Mouse (Mus musculus) midbrain, embryonic 15.5 days (tissue): Measurements from ENCODE around the gene Rnf181. TPM values are rescaled to one million over a fixed set of nuclear protein-coding genes. Genes with fewer than 3 reads are reported as not detected.
A peak's percentile ranks its signal among the peaks of the same experiment; 100 is the strongest.

ENCODE experiments used
- ATAC-seq: fragments of 200-750 bp; cut with Nextera tagmentation; replicated peaks from 2 replicates; pipeline ENCODE4 v1.8.0; 2017; ENCODE audit warnings: moderate TSS enrichment
- H3K27ac ChIP-seq: fragments of 300-500 bp; sonication (generic); 2 replicates; pipeline ENCODE4 v1.5.1; 2015; ENCODE audit warnings: mild to moderate bottlenecking, inconsistent platforms
- H3K27me3 ChIP-seq: fragments of 300-500 bp; sonication (generic); replicated peaks from 2 replicates; pipeline ENCODE4 v1.6.1; 2015; ENCODE audit warnings: inconsistent platforms
- H3K36me3 ChIP-seq: fragments of 300-500 bp; sonication (generic); replicated peaks from 2 replicates; pipeline ENCODE4 v1.6.1; 2015; ENCODE audit warnings: inconsistent platforms
- H3K4me1 ChIP-seq: fragments of 300-500 bp; sonication (generic); 2 replicates; pipeline ENCODE4 v1.6.1; 2015; ENCODE audit warnings: inconsistent platforms
- H3K4me2 ChIP-seq: fragments of 300-500 bp; sonication (generic); 2 replicates; pipeline ENCODE4 v1.6.1; 2015; ENCODE audit warnings: inconsistent platforms, mild to moderate bottlenecking, moderate library complexity
- H3K4me3 ChIP-seq: fragments of 300-500 bp; sonication (generic); 2 replicates; pipeline ENCODE4 v1.5.1; 2015; ENCODE audit warnings: mild to moderate bottlenecking, inconsistent platforms
- H3K9ac ChIP-seq: fragments of 300-500 bp; sonication (generic); 2 replicates; pipeline ENCODE4 v1.6.1; 2015; ENCODE audit warnings: mild to moderate bottlenecking, inconsistent platforms
- H3K9me3 ChIP-seq: fragments of 300-500 bp; sonication (generic); 2 replicates; pipeline ENCODE4 v1.6.1; 2016; ENCODE audit warnings: inconsistent platforms
- WGBS: fragments of 180-500 bp; shearing (Covaris S2); methylation state at CpG from one replicate; pipeline ENCODE4 v1.1.7; 2015; ENCODE audit warnings: mixed read lengths; 5-methylcytosine and 5-hydroxymethylcytosine counted together
- polyA plus RNA-seq: library from polyadenylated mRNA; unstranded; fragments of >200 nt; fragmentation: Nextera tagmentation; extraction: Ambion mirVana; gene quantifications from 2 replicates; pipeline ENCODE4 v1.2.1, GENCODE M21; 2015

Rnf181 gene
- polyA plus RNA-seq, 1 experiment from 2014 or later = 137 TPM

DNA sequence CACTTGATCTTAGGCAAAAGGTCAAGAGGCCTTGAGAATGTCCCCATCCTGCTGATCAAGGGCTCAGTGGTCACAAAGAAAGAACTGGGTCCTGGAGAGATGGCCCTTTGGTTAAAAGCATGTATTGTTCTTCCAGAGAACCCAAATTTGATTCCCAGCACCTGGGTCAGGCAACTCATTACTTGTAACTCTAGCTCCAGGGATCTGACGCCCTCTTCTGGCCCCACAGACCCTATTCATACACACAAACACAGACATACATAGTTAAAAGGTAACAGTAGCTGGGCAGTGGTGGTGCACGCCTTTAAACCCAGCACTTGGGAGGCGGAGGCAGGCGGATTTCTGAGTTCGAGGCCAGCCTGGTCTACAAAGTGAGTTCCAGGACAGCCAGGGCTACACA lies 25.6 kb upstream of the Rnf181 start:
- no peaks in the 10 kb centered on the region for H3K9me3 ChIP-seq
- ATAC-seq = no peak
- 89% methylated on average over 5 of the region's 5 CpGs for WGBS

DNA sequence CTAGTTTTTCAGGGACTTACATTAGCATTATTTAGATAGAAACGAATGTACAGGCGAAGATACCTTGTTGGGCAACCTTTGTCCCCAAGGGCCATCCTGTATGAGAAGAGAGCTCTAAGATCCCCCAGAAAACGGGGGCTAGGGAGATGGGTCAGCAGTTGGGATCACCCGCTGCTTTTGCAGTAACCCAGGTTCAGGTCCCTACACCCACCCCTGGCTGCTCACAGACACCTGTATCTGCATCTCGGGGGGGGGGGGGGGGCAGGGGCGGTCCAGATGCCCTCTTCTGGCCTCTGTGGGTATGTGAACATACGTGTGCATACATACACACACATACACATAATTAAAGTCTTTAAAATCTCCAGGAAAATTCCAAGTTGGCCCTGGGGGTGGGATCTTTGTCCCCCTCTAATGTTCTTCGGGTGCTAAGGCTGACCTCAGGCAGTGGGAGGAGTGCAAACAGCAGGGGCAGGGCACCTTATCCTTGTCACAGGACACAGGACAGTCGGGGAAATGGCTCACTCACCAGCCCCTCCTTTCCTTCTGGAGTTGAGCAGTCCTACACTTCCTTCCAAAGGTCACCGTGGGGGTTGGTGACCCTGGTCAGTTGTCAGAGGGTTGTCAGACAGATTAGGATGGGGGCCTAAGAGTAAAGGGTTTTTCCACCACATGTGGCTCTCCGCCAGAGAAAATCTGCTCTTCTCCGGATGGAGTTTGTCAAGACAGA lies 24.2 kb upstream of the Rnf181 start:
- H3K4me3 ChIP-seq = no peak overlapping the region
- WGBS = 17% methylated on average over 12 of the region's 12 CpGs
- no peak overlapping the region for H3K9ac ChIP-seq
- no peaks in the 10 kb centered on the region for H3K36me3 ChIP-seq
- peaks cover 15% of the 10 kb centered on the region for H3K27me3 ChIP-seq
- H3K27ac ChIP-seq = no peak overlapping the region
- no peak for ATAC-seq
- H3K9me3 ChIP-seq = no peaks in the 10 kb centered on the region
- H3K4me1 ChIP-seq = peaks cover 10% of the 10 kb centered on the region
- peak overlapping the region; percentile 52 for H3K4me2 ChIP-seq

More for the DNA sequence above, 25.6 kb upstream of the Rnf181 start:
- Histone ChIP-seq H3K36me3 (no peaks in the 10 kb centered on the region), H3K4me2 (no peak overlapping the region), H3K4me1 (peaks cover 10% of the 10 kb centered on the region), H3K27ac (no peak overlapping the region), H3K4me3 (no peak overlapping the region), H3K27me3 (peaks cover 15% of the 10 kb centered on the region), H3K9ac (no peak overlapping the region)

DNA sequence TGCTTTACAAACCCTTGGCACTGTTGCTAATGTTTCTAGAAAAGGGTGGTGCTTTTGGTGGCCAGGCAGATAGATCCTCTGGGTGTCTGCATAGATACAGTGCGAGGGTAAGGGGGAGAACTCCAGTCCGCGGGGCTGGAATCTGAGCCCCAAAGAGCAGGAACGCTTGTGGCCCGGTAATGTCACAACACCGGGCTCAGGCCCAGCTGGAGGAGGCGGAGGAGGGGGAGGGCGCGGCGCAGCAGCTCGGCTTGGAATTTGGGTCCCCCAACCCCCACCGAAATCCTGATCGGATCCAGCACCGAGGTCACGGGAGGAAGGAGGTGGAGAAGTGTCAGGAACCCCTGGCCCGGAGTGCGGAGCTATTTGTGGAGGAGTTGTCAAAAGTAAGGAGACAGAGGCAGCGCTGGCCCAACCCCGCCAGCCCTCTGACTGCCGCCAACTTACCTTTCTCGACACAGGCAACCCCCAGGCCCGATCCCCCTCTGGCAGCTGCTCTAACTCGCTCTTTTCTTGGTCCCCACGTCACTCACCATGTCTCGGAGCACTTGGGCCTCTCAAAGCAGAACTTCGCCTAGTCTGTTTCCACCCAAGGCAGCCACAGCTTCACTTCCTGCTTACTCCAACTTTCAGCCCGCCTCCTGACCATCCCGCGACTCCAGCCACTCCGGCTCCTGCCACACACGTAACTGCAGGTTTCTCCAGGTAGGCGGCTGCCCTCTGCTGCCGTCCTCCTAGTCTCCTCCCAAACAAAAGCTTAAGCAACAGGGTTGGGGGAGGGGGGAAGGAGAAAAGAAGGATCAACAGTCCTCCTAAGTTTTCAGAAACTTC lies 23.4 kb upstream of the Rnf181 start, which contains the start of gene Vamp8:
Gene Vamp8 (minus strand): TSS at position 763 of the 831 bp plus-strand sequence.
- H3K9ac ChIP-seq = peak within 1 kb of the TSS; percentile 22; the same call in 1 of the 2 replicates
- H3K36me3 ChIP-seq = no peaks in the 10 kb centered on the region
- no peak within 1 kb of the TSS for H3K27ac ChIP-seq
- H3K4me1 ChIP-seq = peaks cover 10% of the 10 kb centered on the region
- 3% methylated on average over 33 of the region's 33 CpGs for WGBS
- H3K9me3 ChIP-seq = no peaks in the 10 kb centered on the region
- peak within 1 kb of the TSS; percentile 27 for H3K4me3 ChIP-seq
- peak within 1 kb of the TSS; percentile 52 for H3K4me2 ChIP-seq
- peak; percentile 48; the same call in 1 of the 2 replicates for ATAC-seq
- H3K27me3 ChIP-seq = peaks cover 15% of the 10 kb centered on the region

DNA sequence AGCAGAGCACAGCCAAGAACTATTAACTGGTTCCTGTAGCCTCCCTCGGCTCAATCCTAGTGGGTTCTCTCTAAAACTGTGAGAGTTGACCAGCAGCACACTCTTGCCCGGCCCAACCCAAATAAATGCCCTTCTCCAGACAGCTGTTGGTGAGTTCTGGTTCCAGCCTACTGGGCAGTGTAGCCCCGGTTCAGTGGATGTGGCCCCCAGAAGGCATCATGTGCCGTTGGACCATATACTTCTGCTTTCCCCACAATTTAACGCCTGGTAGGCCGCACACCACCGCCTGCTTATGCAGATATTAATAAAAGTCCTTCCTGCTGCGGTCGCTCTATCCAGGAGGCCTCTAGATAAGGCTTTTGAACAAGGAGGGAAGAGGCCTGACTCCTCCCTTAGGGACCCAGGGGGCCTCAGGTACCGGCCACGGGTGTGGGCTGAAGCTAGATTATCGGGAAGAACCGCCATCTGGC lies 22.8 kb upstream of the Rnf181 start:
- Histone ChIP-seq H3K4me3 (peak overlapping the region; percentile 27), H3K27me3 (peaks cover 15% of the 10 kb centered on the region), H3K9ac (peak overlapping the region; percentile 22; the same call in 1 of the 2 replicates), H3K4me1 (peaks cover 10% of the 10 kb centered on the region), H3K36me3 (no peaks in the 10 kb centered on the region), H3K27ac (no peak overlapping the region), H3K9me3 (no peaks in the 10 kb centered on the region), H3K4me2 (peak overlapping the region; percentile 52)
- WGBS = 33% methylated on average over 13 of the region's 13 CpGs
- 0 out of 2 replicates have a peak, but pooled peaks have one; percentile 6 for ATAC-seq

DNA sequence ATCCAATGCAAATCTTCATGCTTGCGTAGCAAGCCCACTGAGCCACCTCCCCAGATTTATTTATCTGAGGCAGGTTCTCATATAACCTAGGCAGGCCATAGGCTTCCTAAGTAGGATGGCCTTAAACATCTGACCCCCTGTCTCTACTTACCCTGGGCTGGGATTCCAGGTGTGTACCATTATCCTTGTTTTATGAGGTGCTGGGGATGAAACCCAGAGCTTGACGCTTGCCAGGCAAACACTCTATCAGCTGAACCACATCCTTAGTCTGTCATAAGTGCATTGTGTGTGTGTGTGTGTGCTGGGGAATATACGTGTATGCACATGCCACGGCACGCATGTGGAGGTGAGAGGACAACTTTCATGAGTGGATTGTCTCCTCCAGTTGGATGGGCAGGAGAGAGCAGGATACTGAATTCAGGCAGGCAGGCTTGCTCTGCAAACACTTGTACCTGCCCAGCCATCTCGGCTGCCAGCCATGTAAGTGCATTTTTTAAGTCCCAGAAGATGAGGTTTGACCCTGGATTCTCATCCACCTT lies 22.1 kb upstream of the Rnf181 start:
- H3K4me2 ChIP-seq = no peak overlapping the region
- no peak overlapping the region for H3K9ac ChIP-seq
- no peaks in the 10 kb centered on the region for H3K36me3 ChIP-seq
- ATAC-seq = no peak
- peaks cover 10% of the 10 kb centered on the region for H3K4me1 ChIP-seq
- no peaks in the 10 kb centered on the region for H3K9me3 ChIP-seq
- no peak overlapping the region for H3K27ac ChIP-seq
- H3K4me3 ChIP-seq = no peak overlapping the region
- WGBS = 93% methylated on average over 6 of the region's 6 CpGs
- peaks cover 15% of the 10 kb centered on the region for H3K27me3 ChIP-seq

DNA sequence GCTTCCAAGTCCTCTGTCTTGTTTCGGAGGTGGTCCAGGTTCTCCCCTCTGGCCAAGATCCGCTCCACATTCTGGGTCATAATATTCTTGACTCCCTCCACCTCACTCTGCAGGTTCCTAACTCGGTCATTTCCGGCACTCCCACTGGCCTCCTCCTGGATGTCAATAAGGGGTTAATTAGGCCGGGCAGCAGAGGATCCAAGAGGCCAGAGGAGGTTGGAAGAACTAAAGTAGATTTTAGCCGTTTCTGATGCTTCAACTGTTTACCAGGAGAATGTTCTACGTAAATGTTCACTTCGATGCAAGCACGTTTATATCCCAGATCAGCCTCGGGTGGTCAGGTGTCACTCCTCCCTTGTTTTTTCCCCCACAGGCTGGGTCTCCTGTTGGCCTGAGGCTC lies 21.5 kb upstream of the Rnf181 start:
- Histone ChIP-seq H3K9ac (no peak overlapping the region), H3K4me1 (peaks cover 10% of the 10 kb centered on the region), H3K4me3 (no peak overlapping the region), H3K4me2 (no peak overlapping the region), H3K9me3 (no peaks in the 10 kb centered on the region), H3K36me3 (no peaks in the 10 kb centered on the region), H3K27me3 (peaks cover 15% of the 10 kb centered on the region), H3K27ac (no peak overlapping the region)
- no peak for ATAC-seq
- WGBS = 75% methylated on average over 10 of the region's 10 CpGs

DNA sequence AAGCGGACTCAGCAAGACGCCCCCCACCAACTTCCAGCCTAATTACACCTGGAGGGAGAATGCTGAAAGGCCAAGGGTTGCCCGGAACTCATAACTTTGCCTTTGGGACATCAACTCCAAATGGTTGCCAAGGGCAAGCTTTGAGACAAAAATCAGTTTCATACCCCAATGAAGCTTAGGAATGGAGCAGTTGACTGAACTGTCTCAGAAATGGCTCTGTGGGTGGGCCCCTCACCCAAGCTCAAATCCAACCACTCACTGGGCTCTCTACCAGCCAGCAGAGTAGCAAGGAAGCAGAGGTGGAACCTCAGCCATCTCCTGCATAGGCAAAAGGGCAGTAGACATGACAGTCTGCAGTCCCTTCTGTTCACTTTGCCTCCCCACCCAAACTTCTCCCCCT lies 21.1 kb upstream of the Rnf181 start:
- Histone ChIP-seq H3K27ac (no peak overlapping the region), H3K36me3 (no peaks in the 10 kb centered on the region), H3K4me3 (no peak overlapping the region), H3K9me3 (no peaks in the 10 kb centered on the region), H3K4me2 (no peak overlapping the region), H3K4me1 (peaks cover 10% of the 10 kb centered on the region), H3K27me3 (peaks cover 15% of the 10 kb centered on the region), H3K9ac (no peak overlapping the region)
- 72% methylated on average over 3 of the region's 3 CpGs for WGBS
- no peak for ATAC-seq

DNA sequence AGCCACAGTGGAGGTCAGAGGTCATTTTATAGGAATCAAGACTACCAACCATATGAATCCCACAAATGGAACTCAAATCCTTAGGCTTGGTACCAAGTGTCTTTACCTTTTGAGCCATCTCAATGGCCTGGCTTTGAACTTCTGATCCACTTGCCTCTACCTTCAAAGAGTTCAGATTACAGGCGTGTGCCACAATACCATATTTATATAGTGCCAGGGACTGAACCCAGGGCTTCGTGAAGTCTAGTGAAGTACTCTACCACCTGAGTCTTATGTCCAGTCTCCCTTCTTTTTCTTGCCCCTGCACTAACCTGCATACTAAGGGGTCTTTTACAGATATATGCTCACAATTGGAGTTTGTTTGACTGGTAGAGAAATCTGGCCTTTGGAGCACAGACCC lies 19.8 kb upstream of the Rnf181 start:
- H3K9ac ChIP-seq = no peak overlapping the region
- no peaks in the 10 kb centered on the region for H3K9me3 ChIP-seq
- 95% methylated on average over 2 of the region's 2 CpGs for WGBS
- ATAC-seq = no peak
- H3K4me3 ChIP-seq = no peak overlapping the region
- no peak overlapping the region for H3K4me2 ChIP-seq
- no peaks in the 10 kb centered on the region for H3K36me3 ChIP-seq
- peaks cover 10% of the 10 kb centered on the region for H3K4me1 ChIP-seq
- H3K27ac ChIP-seq = no peak overlapping the region
- H3K27me3 ChIP-seq = peaks cover 15% of the 10 kb centered on the region

DNA sequence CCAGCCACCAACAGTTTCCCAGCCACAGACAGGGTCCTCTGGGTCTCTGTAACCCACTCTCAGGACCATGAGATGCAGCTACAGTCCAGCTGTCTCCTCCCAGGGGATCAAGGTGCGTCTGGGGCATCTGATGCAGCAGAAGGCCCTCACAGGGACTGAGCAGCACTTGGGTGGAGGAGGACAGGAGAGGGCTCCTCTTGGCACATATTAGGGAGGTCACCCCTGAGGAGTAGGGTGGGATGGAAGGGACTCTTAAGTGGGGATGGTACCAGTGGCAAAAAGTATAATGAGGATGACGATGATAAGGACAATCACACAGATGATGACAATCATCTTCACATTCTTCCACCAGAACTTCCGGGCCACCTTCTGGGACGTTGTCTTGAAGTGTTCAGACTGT lies 18.5 kb upstream of the Rnf181 start:
- 93% methylated on average over 4 of the region's 4 CpGs for WGBS
- peaks cover 14% of the 10 kb centered on the region; the same call in 1 of the 2 replicates for H3K27me3 ChIP-seq
- no peaks in the 10 kb centered on the region for H3K9me3 ChIP-seq
- H3K36me3 ChIP-seq = no peaks in the 10 kb centered on the region
- no peak overlapping the region for H3K4me2 ChIP-seq
- H3K4me3 ChIP-seq = no peak overlapping the region
- no peak overlapping the region for H3K9ac ChIP-seq
- peaks cover 8% of the 10 kb centered on the region for H3K4me1 ChIP-seq
- H3K27ac ChIP-seq = no peak overlapping the region
- no peak for ATAC-seq

DNA sequence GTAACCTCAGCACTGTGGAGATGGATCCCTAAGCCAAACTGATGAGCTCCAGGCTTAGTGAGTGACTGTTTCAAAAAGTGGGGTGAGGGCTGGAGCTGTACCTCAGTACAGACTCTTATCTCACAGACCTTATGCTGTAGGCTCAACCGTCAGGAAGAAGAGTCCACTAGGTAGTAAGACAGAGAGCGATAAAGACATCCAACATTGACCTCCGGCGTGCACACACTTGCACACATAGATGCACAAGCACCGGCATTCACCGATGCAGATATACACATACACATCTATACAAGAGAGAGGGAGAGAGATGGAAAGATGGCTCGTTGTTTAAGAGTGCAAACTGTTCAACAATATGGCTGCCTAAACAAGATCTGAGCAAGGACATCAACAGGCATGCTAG lies 17.2 kb upstream of the Rnf181 start:
- Histone ChIP-seq H3K9ac (no peak overlapping the region), H3K36me3 (no peaks in the 10 kb centered on the region), H3K4me1 (peaks cover 6% of the 10 kb centered on the region), H3K27ac (no peak overlapping the region), H3K27me3 (peaks cover 23% of the 10 kb centered on the region), H3K4me3 (no peak overlapping the region), H3K4me2 (no peak overlapping the region), H3K9me3 (no peaks in the 10 kb centered on the region)
- no peak for ATAC-seq
- WGBS = 96% methylated on average over 7 of the region's 7 CpGs

DNA sequence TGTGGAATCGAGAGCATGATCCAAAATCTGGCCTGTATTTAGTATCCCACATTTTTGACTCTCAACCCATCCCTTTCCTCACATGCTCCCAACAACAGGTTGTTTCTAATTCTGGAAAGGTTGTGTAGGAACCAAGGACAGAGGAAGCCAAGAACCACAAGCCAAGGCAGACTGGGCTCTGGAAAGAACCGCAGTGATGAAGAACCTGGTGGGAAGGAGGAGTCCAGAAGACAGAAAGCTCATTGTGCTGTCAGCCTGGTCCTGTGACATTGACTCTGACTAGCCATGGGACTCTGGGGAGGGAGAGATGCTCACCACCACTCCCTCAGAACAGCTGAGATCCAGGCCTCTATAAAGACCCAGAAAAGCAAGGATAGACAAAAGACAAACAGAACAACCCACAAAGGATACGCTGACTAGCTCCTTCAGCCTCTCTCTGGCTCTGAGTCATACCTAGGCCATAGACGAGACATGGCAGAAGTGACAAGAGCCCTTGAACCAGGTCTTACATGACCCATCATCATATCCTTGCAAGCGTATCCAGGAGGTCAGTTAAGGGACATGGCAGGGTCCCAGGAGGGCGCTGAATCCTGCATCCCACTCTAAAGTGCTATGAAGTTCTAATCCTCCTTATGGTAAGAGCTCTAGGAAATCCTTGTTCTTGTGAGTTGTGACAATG lies 16.5 kb upstream of the Rnf181 start:
- Histone ChIP-seq H3K4me2 (no peak overlapping the region), H3K36me3 (no peaks in the 10 kb centered on the region), H3K9ac (no peak overlapping the region), H3K27me3 (peaks cover 25% of the 10 kb centered on the region), H3K27ac (no peak overlapping the region), H3K9me3 (no peaks in the 10 kb centered on the region), H3K4me1 (peaks cover 6% of the 10 kb centered on the region), H3K4me3 (no peak overlapping the region)
- ATAC-seq = no peak
- WGBS = 86% methylated on average over 6 of the region's 6 CpGs

DNA sequence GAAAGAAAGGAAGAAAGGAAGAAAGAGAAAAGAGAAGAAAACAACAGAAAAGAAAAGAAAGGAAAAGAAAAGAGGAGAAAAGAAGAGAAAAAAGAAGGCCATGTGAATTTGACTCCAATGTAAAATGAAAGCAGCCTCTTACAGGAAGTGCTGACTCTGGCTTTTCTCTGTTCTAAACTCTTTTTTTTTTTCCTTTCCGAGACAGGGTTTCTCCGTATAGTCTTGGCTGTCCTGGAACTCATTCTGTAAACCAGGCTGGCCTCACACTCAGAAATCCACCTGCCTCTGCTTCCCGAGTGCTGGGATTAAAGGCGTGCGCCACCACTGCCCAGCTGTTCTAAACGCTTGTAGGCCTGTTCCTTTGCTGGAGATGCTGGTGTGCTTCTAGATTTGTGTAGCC lies 15.7 kb upstream of the Rnf181 start:
- no peak overlapping the region for H3K4me2 ChIP-seq
- no peak overlapping the region for H3K9ac ChIP-seq
- no peaks in the 10 kb centered on the region for H3K36me3 ChIP-seq
- ATAC-seq = no peak
- peaks cover 6% of the 10 kb centered on the region for H3K4me1 ChIP-seq
- H3K27me3 ChIP-seq = peaks cover 26% of the 10 kb centered on the region
- 84% methylated on average over 6 of the region's 6 CpGs for WGBS
- H3K9me3 ChIP-seq = no peaks in the 10 kb centered on the region
- H3K27ac ChIP-seq = no peak overlapping the region
- no peak overlapping the region for H3K4me3 ChIP-seq
